Mouse (Mus musculus): ENCODE results near the gene Efcab3.

- TF ChIP-seq EP300 (IDR thresholded peaks at IDR 0.05; ENCODE audit: low read depth) (peak; percentile 34), CTCF (IDR thresholded peaks at IDR 0.05; ENCODE audit: low read depth) (no peak; the same call in 1 of the 2 replicates)
These were observed 89.9 kb downstream of the Efcab3 start for GRCm38 (mm10) chr11:105153068-105153833.

Measured in liver, embryonic 14.5 days (tissue).